Mouse (Mus musculus) cortical plate, adult 2 months (tissue): ENCODE data around the gene Nfkbia. TPM values are rescaled to one million over a fixed set of nuclear protein-coding genes. Genes with fewer than 3 reads are reported as not detected.
A peak's percentile ranks its signal among the peaks of the same experiment; 100 is the strongest.

Experiments used
- H3K27ac ChIP-seq: fragments of 200-500 bp; 2 replicates; pipeline ENCODE4 v1.5.1; 2012; ENCODE audit warnings: low read length, control low read depth, inconsistent platforms; ENCODE audit not compliant: insufficient read depth
- H3K4me1 ChIP-seq: fragments of 200-500 bp; 2 replicates; pipeline ENCODE4 v1.6.1; 2011; ENCODE audit warnings: low read length; ENCODE audit not compliant: control insufficient read depth, insufficient read depth
- H3K4me3 ChIP-seq: fragments of 200-500 bp; 2 replicates; pipeline ENCODE4 v1.5.1; 2011; ENCODE audit warnings: mild to moderate bottlenecking, low read length, control low read depth; ENCODE audit not compliant: insufficient read depth
- CTCF ChIP-seq: fragments of 200-500 bp; IDR thresholded peaks from 2 replicates; pipeline ENCODE4 v1.5.1; 2011; ENCODE audit warnings: mild to moderate bottlenecking, control low read depth, low read length; ENCODE audit not compliant: insufficient read depth; ENCODE audit errors: extremely low read depth
- POLR2A ChIP-seq: fragments of 200-500 bp; IDR thresholded peaks from 2 replicates; pipeline ENCODE4 v1.6.1; 2011; ENCODE audit warnings: mild to moderate bottlenecking, low read length, control low read depth; ENCODE audit not compliant: insufficient read depth; ENCODE audit errors: extremely low read depth
- polyA plus RNA-seq: library from polyadenylated mRNA; depleted of rRNA; stranded (reverse); fragments of >200 nt; gene quantifications from 2 replicates; pipeline ENCODE4 v1.2.3, GENCODE M21; 2012

The Nfkbia gene
- polyA plus RNA-seq, 1 experiment: 40.2 TPM

- peak; percentile 91 for TF ChIP-seq CTCF
- no peak for TF ChIP-seq POLR2A
- no peak overlapping the region for H3K27ac ChIP-seq
- no peaks in the 10 kb centered on the region for H3K4me1 ChIP-seq
- H3K4me3 ChIP-seq: no peak overlapping the region
These were observed 13.5 kb upstream of the Nfkbia start for GRCm38 (mm10) chr12:55506029-55506330.

GRCm38 (mm10) chr12:55505314-55506028 lies 13.0 kb upstream of the Nfkbia start:
- TF ChIP-seq CTCF (no peak), POLR2A (no peak)
- Histone ChIP-seq H3K4me3 (no peak overlapping the region), H3K4me1 (no peaks in the 10 kb centered on the region), H3K27ac (no peak overlapping the region)

GRCm38 (mm10) chr12:55499031-55499430 lies 6.6 kb upstream of the Nfkbia start:
- TF ChIP-seq POLR2A (no peak), CTCF (peak; percentile 99)
- Histone ChIP-seq H3K27ac (no peak overlapping the region), H3K4me3 (no peak overlapping the region)

GRCm38 (mm10) chr12:55497737-55498136 lies 5.3 kb upstream of the Nfkbia start:
- no peak overlapping the region for H3K27ac ChIP-seq
- H3K4me3 ChIP-seq: no peak overlapping the region
- TF ChIP-seq CTCF (no peak), POLR2A (no peak)
- H3K4me1 ChIP-seq: no peaks in the 10 kb centered on the region

More at GRCm38 (mm10) chr12:55499031-55499430, 6.6 kb upstream of the Nfkbia start:
- H3K4me1 ChIP-seq: no peaks in the 10 kb centered on the region

- no peak overlapping the region; the same call in 1 of the 2 replicates for H3K27ac ChIP-seq
- H3K4me3 ChIP-seq: no peak overlapping the region
- no peak for TF ChIP-seq POLR2A
- no peak for TF ChIP-seq CTCF
- no peaks in the 10 kb centered on the region; the same call in 1 of the 2 replicates for H3K4me1 ChIP-seq
These were observed 3.6 kb upstream of the Nfkbia start for GRCm38 (mm10) chr12:55495902-55496605.

GRCm38 (mm10) chr12:55495114-55495901 lies 2.9 kb upstream of the Nfkbia start:
- TF ChIP-seq CTCF (peak; percentile 71), POLR2A (no peak)
- H3K4me1 ChIP-seq: no peaks in the 10 kb centered on the region; the same call in 1 of the 2 replicates
- H3K4me3 ChIP-seq: no peak overlapping the region
- no peak overlapping the region; the same call in 1 of the 2 replicates for H3K27ac ChIP-seq

GRCm38 (mm10) chr12:55493381-55493780 lies 934 bp upstream of the Nfkbia start:
- TF ChIP-seq POLR2A: no peak
- TF ChIP-seq CTCF: no peak
- H3K4me3 ChIP-seq: no peak overlapping the region; the same call in 1 of the 2 replicates
- H3K4me1 ChIP-seq: no peaks in the 10 kb centered on the region; the same call in 1 of the 2 replicates
- no peak overlapping the region; the same call in 1 of the 2 replicates for H3K27ac ChIP-seq

GRCm38 (mm10) chr12:55492941-55493340 lies 494 bp upstream of the Nfkbia start:
- Histone ChIP-seq H3K4me3 (peak overlapping the region; percentile 100), H3K27ac (peak overlapping the region; percentile 100; the same call in 1 of the 2 replicates), H3K4me1 (no peaks in the 10 kb centered on the region; the same call in 1 of the 2 replicates)
- TF ChIP-seq POLR2A (no peak), CTCF (no peak)

- Histone ChIP-seq H3K4me3 (peak overlapping the region; percentile 100), H3K4me1 (no peaks in the 10 kb centered on the region; the same call in 1 of the 2 replicates), H3K27ac (peak overlapping the region; percentile 95)
- TF ChIP-seq POLR2A (no peak), CTCF (no peak)
These were observed 797 bp downstream of the Nfkbia start for GRCm38 (mm10) chr12:55491516-55492183.
